Mouse (Mus musculus) heart, embryonic 16.5 days (tissue): Measurements from ENCODE around the gene Prkrip1. TPM values are rescaled to one million over a fixed set of nuclear protein-coding genes. Genes with fewer than 3 reads are reported as not detected.

Experiments used
- ATAC-seq: fragments of 200-750 bp; cut with Nextera tagmentation; replicated peaks from 2 replicates; pipeline ENCODE4 v1.8.0; 2017; ENCODE audit warnings: moderate number of reproducible peaks; ENCODE audit not compliant: insufficient read depth, low FRiP score; ENCODE audit errors: extremely low read depth
- H3K27ac ChIP-seq: fragments of 300-500 bp; sonication (generic); 2 replicates; pipeline ENCODE4 v1.5.1; 2014; ENCODE audit warnings: mild to moderate bottlenecking, low read length, control low read depth, moderate library complexity
- H3K27me3 ChIP-seq: fragments of 300-500 bp; sonication (generic); 2 replicates; pipeline ENCODE4 v1.6.1; 2014; ENCODE audit warnings: low read length, mixed read lengths; ENCODE audit not compliant: control insufficient read depth, insufficient read depth
- H3K36me3 ChIP-seq: fragments of 300-500 bp; sonication (generic); 2 replicates; pipeline ENCODE4 v1.6.1; 2014; ENCODE audit not compliant: control insufficient read depth, insufficient read depth
- H3K4me1 ChIP-seq: fragments of 300-500 bp; sonication (generic); 2 replicates; pipeline ENCODE4 v1.6.1; 2014; ENCODE audit warnings: low read length, mixed read lengths; ENCODE audit not compliant: control insufficient read depth, insufficient read depth
- H3K4me2 ChIP-seq: fragments of 300-500 bp; sonication (generic); 2 replicates; pipeline ENCODE4 v1.6.1; 2014; ENCODE audit warnings: low read depth, mild to moderate bottlenecking, control low read depth, low read length
- H3K4me3 ChIP-seq: fragments of 300-500 bp; sonication (generic); 2 replicates; pipeline ENCODE4 v1.5.1; 2014; ENCODE audit warnings: mild to moderate bottlenecking, control low read depth, low read length
- H3K9ac ChIP-seq: fragments of 300-500 bp; sonication (generic); 2 replicates; pipeline ENCODE4 v1.6.1; 2014; ENCODE audit warnings: low read length, control low read depth
- H3K9me3 ChIP-seq: fragments of 300-500 bp; sonication (generic); replicated peaks from 2 replicates; pipeline ENCODE4 v1.6.1; 2016; ENCODE audit warnings: low read length; ENCODE audit not compliant: control insufficient read depth
- WGBS: fragments of 180-500 bp; shearing (Covaris S2); extraction: QIAGEN DNeasy Blood & Tissue Kit; methylation state at CpG from one replicate; pipeline ENCODE4 v1.1.7; 2014; 5-methylcytosine and 5-hydroxymethylcytosine counted together
- polyA plus RNA-seq: library from polyadenylated mRNA; unstranded; fragments of >200 nt; fragmentation: Nextera tagmentation; extraction: Ambion mirVana; gene quantifications from 2 replicates; pipeline ENCODE4 v1.2.1, GENCODE M21; 2015

Gene Prkrip1
- polyA plus RNA-seq, result 34.4 and 37.7 TPM in 2 replicates

- H3K9ac ChIP-seq, result peak within 1 kb of the TSS; percentile 86
- no peaks in the 10 kb centered on the region for H3K9me3 ChIP-seq
- peak within 1 kb of the TSS; percentile 75 for H3K27ac ChIP-seq
- peak within 1 kb of the TSS; percentile 94 for H3K4me2 ChIP-seq
- WGBS, result under 1% methylated on average over 62 of the region's 62 CpGs
- ATAC-seq, result peak; percentile 89
- H3K4me3 ChIP-seq, result peak within 1 kb of the TSS; percentile 95
- peaks cover 11% of the 10 kb centered on the region for H3K4me1 ChIP-seq
- H3K27me3 ChIP-seq, result no peaks in the 10 kb centered on the region
- H3K36me3 ChIP-seq, result peaks cover 24% of the 10 kb centered on the region
Observed at GRCm38 (mm10) chr5:136198474-136199391, at the start of gene Prkrip1. Gene Prkrip1, minus strand, starts transcription at chr5:136198963.

DNA sequence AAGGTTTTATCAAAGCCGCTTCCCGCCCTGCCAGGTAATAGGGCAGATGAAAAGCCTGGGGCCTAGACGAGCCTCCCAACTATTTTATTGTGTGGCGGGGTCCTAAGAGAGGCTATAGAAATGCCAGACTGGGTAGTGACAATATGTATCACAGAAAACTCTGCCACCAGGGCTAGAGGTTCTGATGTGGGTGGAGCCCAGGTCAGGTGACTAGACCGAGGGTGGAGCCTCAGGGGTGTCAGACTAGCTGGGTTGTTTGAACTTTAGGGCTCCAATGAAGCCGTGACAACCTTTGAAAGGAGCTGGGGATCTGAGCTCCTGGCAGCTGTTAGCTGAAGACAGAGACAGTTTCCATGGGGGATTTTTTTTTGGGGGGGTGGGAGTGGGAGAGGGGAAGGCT is 49.7 kb upstream of the Prkrip1 start:
- H3K36me3 ChIP-seq, result peaks cover 5% of the 10 kb centered on the region; the same call in 1 of the 2 replicates

GRCm38 (mm10) chr5:136246452-136246838 is 47.7 kb upstream of the Prkrip1 start, which contains the start of gene Sh2b2:
Gene Sh2b2, minus strand, starts transcription at chr5:136246556.
- peak within 1 kb of the TSS; percentile 99 for H3K4me2 ChIP-seq
- peaks cover 12% of the 10 kb centered on the region for H3K27me3 ChIP-seq
- peak within 1 kb of the TSS; percentile 73 for H3K27ac ChIP-seq
- no peak for ATAC-seq
- peaks cover 9% of the 10 kb centered on the region for H3K4me1 ChIP-seq
- H3K9me3 ChIP-seq, result no peaks in the 10 kb centered on the region
- WGBS, result 82% methylated on average over 2 of the region's 2 CpGs
- peak within 1 kb of the TSS; percentile 83 for H3K4me3 ChIP-seq
- H3K36me3 ChIP-seq, result peaks cover 5% of the 10 kb centered on the region; the same call in 1 of the 2 replicates
- H3K9ac ChIP-seq, result no peak within 1 kb of the TSS

More for the DNA sequence above, 49.7 kb upstream of the Prkrip1 start:
- no peak overlapping the region for H3K9ac ChIP-seq
- WGBS, result 67% methylated on average over 6 of the region's 6 CpGs
- no peak for ATAC-seq
- H3K4me2 ChIP-seq, result no peak overlapping the region
- no peaks in the 10 kb centered on the region for H3K27me3 ChIP-seq
- no peak overlapping the region for H3K27ac ChIP-seq
- no peak overlapping the region for H3K4me3 ChIP-seq
- H3K4me1 ChIP-seq, result peaks cover 9% of the 10 kb centered on the region
- no peaks in the 10 kb centered on the region for H3K9me3 ChIP-seq

- Histone ChIP-seq H3K4me1 (peaks cover 9% of the 10 kb centered on the region), H3K27ac (peak overlapping the region; percentile 73), H3K36me3 (peaks cover 3% of the 10 kb centered on the region; the same call in 1 of the 2 replicates), H3K4me3 (peak overlapping the region; percentile 83), H3K4me2 (peak overlapping the region; percentile 99), H3K9me3 (no peaks in the 10 kb centered on the region), H3K27me3 (peaks cover 12% of the 10 kb centered on the region), H3K9ac (no peak overlapping the region)
- no peak for ATAC-seq
- WGBS, result 19% methylated on average over 15 of the region's 15 CpGs
Observed at GRCm38 (mm10) chr5:136245541-136246451, 47.0 kb upstream of the Prkrip1 start.

DNA sequence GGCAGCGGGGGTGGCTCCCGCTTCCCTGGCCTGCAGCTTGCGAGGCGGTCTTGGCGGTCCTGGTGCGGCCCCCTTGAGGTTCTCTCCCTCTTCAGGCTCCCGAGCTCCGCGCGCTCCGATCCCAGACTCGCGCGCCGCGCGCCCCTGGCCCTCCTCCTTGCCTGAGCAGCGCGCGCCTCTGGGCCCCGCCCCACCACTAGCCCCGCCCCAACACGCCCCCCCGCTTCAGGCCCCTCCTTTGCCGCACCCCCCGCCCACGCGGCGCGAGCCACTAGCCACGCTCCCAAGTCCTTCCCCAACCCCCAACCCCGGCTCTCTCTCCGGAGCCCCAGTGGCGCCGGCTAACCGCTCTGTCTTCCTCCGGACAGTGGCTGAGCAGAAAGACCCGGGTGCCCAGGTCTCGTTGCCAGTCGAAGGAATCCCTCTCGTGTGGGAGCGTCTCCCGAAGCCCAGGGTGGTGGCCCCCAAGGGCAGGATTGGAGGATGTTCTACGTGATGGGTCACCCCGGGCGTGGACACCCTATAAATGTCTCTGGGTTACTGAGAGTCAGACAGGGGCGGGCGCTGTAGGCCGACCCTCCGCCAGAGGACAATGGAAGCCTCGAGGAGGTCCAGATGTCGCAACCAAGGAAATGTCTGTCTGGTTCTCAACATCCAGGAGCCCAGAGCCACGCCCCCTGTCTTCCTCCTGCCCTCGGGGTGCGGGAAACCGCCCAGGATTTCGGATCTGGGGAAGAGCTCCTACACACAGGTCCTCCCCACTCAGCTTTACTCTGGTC is 46.2 kb upstream of the Prkrip1 start:
- Histone ChIP-seq H3K4me3 (peak overlapping the region; percentile 83), H3K9ac (peak overlapping the region; percentile 77), H3K27ac (peak overlapping the region; percentile 73), H3K9me3 (no peaks in the 10 kb centered on the region), H3K4me1 (peaks cover 9% of the 10 kb centered on the region), H3K27me3 (peaks cover 14% of the 10 kb centered on the region), H3K4me2 (peak overlapping the region; percentile 99), H3K36me3 (peaks cover under 1% of the 10 kb centered on the region; the same call in 1 of the 2 replicates)
- WGBS, result 2% methylated on average over 52 of the region's 57 CpGs
- ATAC-seq, result peak; percentile 81

- Histone ChIP-seq H3K27ac (no peak overlapping the region), H3K27me3 (peaks cover 14% of the 10 kb centered on the region), H3K36me3 (no peaks in the 10 kb centered on the region)
Observed at GRCm38 (mm10) chr5:136243851-136244761, 45.3 kb upstream of the Prkrip1 start.

DNA sequence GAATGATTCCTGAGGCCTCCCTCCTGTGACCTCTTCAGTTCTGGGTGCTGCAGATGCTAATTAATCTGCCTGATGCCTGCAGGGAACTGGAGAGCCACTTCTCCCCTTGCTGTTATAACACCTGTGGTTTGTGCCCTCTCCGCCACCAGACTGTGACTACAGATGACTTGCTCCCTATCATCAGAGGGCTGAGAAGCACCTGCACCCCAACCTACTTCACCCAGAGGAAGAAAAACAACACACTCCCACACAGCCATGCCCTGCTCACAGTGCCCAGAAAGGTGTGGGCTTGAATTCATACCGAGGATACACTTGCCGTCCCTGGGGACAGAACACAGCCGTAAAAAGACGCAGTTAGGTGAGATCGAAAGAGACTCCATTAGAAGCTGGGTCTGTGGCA is 42.4 kb upstream of the Prkrip1 start:
- H3K9ac ChIP-seq, result no peak overlapping the region
- 75% methylated on average over 6 of the region's 6 CpGs for WGBS
- peaks cover 9% of the 10 kb centered on the region for H3K4me1 ChIP-seq
- H3K9me3 ChIP-seq, result no peaks in the 10 kb centered on the region
- no peak overlapping the region for H3K4me3 ChIP-seq
- H3K4me2 ChIP-seq, result no peak overlapping the region
- peaks cover 37% of the 10 kb centered on the region for H3K27me3 ChIP-seq
- H3K36me3 ChIP-seq, result no peaks in the 10 kb centered on the region
- H3K27ac ChIP-seq, result no peak overlapping the region
- no peak for ATAC-seq

More at GRCm38 (mm10) chr5:136243851-136244761, 45.3 kb upstream of the Prkrip1 start:
- H3K4me1 ChIP-seq, result peaks cover 9% of the 10 kb centered on the region
- peak overlapping the region; percentile 83 for H3K4me3 ChIP-seq
- 1% methylated on average over 66 of the region's 67 CpGs for WGBS
- ATAC-seq, result peak; percentile 18; the same call in 1 of the 2 replicates
- H3K9ac ChIP-seq, result peak overlapping the region; percentile 77
- H3K9me3 ChIP-seq, result no peaks in the 10 kb centered on the region
- H3K4me2 ChIP-seq, result peak overlapping the region; percentile 99
